Mouse (Mus musculus): ENCODE results near the gene Syne1. TPM values are rescaled to one million over a fixed set of nuclear protein-coding genes. Genes with fewer than 3 reads are reported as not detected.

The Syne1 gene
- 29.8 and 38.2 TPM in 2 replicates for polyA plus RNA-seq (2012; rRNA removed)

DNA sequence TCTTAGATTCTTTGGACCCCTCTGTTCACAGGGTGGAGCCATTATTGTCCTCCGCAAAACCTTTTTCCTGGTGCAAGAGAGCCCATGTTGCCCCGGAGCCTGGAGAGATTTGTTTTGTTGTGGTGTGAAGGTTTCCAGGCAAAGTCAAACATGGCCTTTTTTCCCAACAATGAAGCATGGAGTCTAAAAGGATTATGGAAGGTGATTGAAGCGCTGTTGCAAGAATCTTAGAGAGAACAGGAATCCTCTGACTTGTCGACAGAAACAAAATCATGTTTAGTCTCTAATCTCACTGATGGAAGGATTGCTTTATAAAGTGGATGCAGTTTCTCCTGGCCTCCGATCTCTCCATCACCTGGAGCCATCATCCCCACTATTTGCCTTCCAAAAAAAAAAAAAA is at the start of gene Syne1:
Gene Syne1 (minus strand): TSS at position 101 of the 400 bp plus-strand sequence.
- no peak for DNase-seq (ENCODE audit: low read depth)

DNA sequence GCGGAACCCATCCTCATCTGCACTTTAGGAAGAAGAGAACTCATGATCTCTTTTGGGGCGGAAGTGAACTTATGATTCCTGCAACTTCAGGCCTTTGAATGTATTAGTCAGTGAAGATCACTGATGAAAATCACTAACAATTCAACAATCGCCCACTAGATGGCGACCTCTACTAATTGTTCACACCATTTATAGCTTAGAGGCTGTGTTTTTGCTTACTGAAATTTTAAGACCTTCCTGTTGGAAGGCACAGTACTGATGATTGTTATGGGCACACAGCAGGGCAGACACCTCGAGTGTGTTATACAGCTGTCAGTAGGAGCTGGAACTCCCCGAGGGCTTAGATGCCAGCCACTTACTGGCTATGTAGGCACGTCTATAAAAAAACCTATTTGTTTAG is 48.8 kb upstream of the Syne1 start:
- DNase-seq (ENCODE audit: low read depth), result no peak

DNA sequence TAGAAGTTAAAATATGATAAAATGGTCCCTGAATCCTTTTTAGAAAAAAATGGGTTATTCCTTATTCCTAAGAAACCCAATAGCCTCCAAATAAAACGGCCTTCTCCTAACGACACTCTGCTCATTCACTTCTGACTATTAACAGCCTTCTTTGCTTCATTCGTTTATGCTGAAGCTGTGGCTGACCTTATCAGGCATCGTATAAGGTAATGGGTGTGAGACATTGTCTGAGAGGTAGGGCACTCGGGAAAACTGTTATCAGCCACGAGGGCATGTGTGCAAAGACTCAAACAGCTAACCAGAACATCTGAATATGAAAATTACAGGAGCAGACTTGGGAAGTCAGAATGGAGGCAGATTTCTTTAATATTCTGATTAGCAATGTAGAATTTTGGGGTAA is 45.3 kb upstream of the Syne1 start:
- no peak for DNase-seq (ENCODE audit: low read depth)

DNA sequence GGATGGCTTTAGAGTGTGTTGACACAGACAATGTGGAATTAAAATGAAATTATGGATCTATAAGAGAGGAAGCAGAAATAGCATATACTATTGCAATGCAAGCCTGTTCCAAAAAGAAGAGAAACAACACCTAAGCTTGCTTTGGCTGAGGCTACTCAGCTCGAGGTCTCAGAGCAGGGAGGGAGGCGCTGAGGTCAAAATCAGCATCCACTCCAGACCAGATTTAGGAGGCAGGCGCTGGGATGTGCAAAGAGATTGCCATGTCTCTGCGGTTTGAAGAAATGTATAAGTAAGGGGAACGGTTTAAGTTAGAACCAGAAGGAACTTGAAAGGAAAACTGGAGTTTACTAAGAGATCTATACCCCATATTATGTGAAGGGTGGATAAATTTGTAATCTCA is 43.2 kb upstream of the Syne1 start:
- DNase-seq (ENCODE audit: low read depth), result no peak

DNA sequence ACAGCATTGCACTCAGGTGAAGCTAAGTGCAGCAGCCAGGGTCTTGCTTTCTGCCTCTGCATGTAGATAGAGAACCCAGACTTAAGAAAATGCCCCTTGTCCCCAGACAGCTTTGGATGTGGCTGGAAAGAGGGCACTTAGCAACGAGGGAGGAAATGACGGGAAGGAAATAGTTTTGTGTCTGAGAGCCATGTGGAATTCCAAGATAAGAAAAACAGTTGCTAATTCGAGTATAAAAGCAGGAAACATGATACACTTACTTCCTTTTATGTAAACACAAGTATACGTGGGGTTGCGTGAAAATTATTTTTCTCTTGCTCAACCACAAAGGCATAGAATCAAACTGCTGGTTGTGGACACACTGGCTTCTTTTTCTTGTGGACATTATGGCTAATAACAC is 42.2 kb upstream of the Syne1 start, which contains the start of gene Myct1:
Gene Myct1 (plus strand): TSS at position 312 of the 400 bp plus-strand sequence.
- DNase-seq (ENCODE audit: low read depth), result no peak

DNA sequence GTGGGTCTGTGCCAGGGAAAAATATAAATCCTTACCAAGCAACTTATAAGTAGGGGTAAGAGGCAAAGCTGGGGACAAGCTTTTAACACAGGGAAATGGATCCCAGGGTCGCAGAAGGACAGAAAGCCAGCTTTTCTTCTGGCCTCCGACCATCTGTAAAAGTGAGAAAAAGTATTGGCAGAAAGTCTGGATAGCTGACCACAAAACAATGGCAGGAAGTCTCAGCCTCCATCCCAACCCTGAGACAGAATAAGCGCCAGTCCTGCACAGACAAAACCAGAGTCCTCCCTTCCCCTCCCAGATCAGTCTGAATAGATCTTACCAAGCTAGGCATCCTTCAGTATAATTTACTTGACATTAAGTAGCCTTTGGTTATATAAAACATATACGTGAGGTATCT is 40.7 kb upstream of the Syne1 start:
- DNase-seq (ENCODE audit: low read depth), result no peak

DNA sequence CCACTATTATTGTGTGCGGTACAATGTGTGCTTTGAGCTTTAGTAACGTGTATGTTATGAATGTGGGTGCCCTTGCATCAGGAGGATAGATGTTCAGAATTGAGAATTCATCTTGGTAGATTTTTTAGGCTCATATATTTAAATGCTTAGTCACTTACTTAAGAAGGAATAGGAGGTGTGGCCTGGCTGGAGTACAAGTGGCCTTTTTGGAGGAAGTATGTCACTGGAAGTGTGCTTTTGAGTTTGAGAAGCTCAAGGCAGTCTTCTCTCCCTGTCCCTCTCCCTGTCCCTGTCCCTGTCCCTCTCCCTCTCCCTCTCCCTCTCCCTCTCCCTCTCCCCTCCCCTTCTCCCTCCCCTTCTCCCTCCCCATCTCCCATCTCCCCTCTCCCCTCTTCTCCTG is 39.8 kb upstream of the Syne1 start:
- DNase-seq (ENCODE audit: low read depth), result no peak

DNA sequence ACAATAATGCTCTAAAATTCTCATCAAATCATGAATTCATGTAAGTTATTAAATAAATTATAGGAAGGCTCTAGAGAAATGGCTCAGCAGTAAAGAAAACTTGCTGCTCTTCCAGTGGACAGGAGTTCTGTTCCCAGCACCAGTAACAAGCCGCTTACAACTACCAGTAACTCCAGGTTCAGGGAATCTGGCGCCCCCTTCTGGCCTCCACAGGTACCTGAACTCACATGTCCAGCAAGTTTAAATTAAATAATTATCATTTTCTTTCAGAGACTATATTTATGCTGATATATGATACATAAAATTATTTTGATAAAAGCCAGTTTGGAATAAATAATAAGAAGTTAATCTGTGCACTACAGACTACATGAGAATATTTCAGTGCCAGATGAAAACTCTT is 22.0 kb upstream of the Syne1 start:
- no peak for DNase-seq (ENCODE audit: low read depth)

DNA sequence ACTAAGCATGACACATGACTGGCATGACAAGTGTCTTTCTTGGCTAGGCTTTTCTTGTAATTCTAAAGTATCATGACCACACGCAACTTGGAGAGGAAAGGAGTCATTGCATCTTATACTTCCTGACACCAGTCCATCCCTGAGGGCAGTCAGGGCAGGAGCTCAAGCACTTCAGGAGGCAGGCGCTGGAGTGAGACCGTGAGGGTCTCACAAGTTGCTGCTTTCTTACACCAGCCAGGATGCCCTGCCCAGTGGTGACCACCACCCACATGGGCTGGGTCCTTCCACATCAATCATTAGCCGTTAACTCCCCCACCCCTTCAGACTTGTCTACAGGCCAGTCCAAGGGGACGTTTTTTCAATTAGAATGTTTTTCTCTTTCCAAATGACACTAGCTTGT is 20.1 kb upstream of the Syne1 start:
- DNase-seq (ENCODE audit: low read depth), result no peak

DNA sequence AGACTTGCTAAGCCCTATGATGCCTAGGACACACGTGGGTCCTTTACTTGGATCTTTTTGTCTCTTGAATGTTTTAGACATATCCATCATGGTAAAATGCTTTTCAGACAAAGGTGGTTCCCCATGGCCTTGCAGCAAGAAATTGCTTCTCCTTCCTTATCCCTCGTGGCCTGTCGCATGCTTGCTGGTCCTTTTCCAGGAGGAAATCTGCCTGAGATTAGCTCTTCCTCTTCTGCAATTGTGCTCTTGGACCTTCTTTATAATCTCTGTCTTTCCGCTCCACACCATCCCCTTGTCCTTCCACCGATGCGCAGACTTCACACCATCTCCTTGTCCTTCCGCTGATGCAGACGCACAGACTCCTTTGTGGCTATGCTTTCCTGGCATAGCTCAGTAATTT is 18.8 kb upstream of the Syne1 start:
- no peak for DNase-seq (ENCODE audit: low read depth)

DNA sequence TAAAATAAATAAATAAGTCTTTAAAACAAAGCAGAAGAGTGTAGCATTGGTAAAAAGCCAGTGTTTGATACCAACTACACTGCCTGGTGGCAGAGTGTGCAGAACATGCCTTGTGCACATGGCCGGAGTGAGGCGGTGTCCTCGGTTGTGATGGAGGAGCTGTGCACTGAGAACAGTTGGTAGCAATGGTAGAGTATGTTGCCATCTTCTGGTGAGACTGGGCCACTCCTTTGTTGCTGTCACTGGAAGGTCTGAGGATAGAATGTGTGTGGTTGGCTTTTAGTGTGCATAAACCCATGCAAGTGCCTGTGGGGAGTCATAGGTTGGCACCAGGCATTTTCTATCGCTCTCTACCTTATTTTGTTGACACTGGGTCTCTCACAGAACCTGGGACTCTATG is 17.7 kb upstream of the Syne1 start:
- no peak for DNase-seq (ENCODE audit: low read depth)

DNA sequence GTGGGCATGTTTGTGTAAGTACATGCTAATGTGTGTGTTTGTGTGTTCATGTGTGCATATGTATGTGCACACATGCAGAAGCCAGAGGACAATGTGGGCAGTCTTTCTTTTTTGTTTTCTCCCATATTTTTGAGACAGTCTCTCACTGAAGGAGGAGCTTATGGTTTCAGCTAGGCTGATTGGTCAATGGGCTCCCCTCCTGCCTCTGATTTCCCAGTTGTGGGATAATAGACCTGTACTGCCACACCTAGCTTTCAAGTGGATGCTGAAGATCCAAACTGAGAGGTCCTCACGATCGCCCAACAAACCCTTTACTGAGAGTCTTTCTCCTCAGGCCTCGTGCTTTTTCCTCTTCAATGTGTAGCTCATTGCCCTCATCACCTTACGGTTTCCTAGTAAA is 10.4 kb upstream of the Syne1 start:
- no peak for DNase-seq (ENCODE audit: low read depth)

DNA sequence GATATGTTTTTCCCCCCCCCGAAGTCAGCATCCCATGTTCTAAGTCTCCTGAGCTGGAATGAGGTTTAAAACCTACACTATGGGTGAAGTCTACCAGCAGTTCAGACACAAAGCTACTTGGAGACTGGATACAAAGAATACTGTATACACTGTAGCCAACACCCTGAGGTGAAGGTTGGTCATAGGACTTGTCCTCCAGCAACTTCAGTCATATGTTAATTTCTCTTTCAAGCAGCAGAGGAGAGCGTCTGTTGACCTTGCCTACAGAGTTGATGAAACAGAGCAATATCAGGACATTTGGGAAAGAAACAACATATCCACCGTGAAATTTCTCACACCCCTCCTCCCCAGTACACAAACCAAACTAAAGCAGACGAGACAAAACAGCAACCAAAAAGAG is 9.2 kb upstream of the Syne1 start:
- no peak for DNase-seq (ENCODE audit: low read depth)

DNA sequence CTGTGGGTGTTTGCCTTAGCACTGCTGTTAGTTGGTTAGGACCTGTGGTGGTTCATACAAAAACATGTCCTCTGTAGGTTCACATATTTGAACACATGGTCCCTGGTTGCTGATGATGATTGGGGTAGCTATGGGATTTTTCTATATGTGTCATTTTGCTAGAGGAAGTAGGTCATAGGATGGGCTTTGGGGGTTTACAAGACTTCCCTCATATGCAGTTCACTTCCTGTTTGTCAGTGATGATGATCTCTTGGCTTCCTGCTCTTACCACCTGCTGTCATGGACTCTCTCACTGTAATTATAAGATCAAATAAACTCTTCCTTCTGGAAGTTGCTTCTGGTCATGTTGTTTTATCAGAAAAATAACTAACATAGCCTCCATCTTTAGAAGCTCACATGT is 7.5 kb upstream of the Syne1 start:
- no peak for DNase-seq (ENCODE audit: low read depth)

DNA sequence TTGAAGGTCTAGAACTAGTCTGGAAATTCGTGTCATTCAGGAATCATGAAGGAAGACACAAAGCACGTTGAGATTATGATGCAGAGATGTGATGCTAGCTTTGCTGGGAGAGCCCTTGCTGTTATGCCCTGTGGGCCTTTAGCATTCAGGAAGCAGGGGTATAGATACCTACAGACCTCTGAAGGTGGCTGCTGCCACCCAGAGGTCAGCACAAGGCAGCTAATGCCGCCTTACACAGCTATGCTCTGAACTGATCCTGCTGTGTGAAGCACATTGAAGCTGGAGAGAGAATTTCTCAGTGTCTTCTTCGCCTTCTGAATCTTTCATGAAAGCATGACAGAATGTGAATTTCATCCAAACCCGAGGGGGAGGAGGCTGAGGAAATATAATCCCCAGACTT is 3.7 kb upstream of the Syne1 start:
- DNase-seq (ENCODE audit: low read depth), result no peak

DNA sequence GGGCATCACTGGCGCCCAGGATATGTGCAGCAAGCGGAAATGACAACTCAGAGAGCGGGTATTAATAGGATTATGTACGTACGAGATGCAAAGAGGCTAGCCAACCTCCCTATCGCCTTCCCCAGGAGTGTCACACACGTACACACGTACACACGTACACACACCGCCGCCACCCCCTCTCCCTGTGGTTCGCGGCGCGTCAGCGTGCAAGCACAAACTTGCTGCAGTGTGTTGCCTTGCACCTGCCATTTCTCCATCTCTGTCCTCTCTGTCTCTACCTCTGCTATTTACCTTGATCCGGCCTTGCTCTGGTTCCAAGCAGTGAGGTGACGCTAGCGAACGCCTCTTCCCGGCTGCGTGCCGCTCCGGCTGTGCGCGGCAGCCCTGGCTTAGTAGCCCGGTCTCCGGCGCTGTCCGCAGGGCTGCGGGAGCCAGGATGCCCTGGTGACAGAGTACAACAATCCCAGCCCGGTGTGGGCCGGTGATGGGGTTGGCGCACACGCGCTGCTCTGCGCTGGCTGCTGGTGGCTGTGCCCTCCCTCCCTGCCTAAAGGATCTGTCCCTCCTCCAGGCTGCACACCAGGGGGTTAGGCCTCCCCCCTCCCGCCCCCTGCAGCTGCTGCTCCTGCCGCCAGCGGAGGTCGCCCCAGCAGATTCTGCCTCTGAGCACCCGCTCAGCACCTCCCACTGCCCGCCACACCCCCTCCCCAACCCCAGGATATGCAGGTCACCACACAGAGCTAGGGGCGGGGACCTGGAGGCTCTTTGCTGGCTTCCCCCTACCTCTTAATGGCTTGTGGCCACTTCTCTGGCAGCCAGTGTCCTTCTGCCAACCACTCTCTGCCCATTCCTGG is 887 bp downstream of the Syne1 start:
- DNase-seq (ENCODE audit: low read depth), result no peak

DNA sequence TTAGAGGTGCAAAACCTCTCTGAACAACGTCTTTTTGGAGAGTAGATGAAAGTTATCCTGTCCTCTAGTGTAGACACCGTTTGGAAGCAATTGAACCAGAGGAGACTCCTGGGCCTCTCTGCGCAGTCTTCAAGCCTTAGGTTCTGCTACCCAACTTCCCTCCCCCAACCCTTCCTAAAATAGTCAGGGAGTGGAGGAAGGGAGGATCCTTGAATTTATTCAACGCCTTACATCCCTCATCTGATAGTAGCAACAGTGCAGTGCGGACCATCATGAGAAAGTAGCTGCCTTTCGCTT is 1.5 kb downstream of the Syne1 start:
- DNase-seq (ENCODE audit: low read depth), result no peak

DNA sequence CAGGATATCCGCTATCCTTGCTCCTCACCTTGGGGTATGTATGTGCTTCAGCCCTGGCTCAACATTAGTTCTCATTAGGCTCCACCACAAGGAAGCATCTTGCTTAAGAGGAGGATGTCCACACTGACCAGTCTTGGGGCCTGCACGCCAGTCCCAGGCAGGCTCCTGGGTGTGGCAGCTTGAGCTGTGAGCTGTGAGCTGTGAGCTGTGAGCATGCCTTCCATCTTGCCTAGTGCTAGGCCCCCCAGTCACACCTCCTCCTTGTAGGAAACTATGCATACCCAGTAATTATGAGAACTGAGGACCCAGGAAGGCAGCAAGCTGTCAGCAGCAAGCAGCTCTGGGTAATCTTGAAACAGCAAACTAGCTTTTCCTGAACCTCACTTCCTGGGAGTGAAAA is 2.6 kb downstream of the Syne1 start:
- no peak for DNase-seq (ENCODE audit: low read depth)

DNA sequence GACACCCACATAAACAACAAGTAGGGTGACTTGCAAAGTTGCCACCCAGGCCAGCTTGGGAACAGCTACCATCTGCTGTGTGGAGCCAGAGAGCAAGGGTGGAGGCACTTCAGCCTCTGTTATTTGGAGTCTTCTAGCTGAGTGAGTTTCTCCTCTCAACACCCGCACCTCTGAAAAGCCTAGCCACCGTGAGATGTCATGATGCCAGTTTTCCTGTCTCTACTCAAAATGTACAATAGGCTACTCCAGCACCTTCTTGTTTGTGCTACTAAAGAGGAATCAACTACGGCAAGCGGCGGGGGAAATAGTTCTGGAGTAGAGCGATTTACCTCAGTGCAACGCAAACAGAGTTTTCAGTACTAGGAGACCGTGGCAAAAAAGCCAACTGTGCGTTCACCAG is 3.5 kb downstream of the Syne1 start:
- DNase-seq (ENCODE audit: low read depth), result no peak

DNA sequence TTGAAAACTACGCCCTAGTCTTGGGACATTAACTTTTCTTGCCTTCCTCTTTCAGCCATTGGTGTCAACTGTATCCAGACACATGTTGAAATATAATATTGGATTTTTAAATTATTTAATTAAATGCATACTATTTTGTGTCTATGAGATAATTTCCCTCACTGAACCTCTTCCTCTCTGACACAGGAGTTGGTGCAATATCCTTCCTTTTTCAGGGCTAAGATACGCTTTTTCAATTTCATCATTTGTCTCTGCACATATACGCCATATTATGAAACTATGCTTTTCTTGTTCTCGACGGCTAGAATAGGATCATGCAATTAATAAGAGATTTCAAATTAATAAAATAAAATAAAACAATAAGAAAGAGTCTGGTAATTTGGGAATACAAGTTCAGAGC is 4.9 kb downstream of the Syne1 start:
- no peak for DNase-seq (ENCODE audit: low read depth)

DNA sequence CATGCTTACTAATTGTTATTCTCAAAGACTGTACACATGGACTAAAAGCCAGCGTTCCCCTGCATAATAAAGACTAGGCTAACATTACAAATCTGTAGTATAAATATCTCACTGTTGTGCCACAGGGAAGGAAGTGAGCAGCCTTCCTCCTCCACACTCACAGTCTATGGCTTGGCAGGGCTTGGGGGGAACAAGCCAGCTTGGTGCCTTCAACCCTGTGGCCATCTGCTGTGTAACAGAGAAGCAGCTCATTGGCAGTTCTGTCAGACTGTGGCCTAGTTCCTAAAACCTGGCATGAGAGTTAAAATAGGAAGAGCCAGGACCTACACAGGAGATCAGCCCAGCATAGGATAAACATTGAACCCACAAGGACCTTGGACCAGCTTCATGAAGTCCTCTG is 23.0 kb downstream of the Syne1 start:
- DNase-seq (ENCODE audit: low read depth), result no peak

DNA sequence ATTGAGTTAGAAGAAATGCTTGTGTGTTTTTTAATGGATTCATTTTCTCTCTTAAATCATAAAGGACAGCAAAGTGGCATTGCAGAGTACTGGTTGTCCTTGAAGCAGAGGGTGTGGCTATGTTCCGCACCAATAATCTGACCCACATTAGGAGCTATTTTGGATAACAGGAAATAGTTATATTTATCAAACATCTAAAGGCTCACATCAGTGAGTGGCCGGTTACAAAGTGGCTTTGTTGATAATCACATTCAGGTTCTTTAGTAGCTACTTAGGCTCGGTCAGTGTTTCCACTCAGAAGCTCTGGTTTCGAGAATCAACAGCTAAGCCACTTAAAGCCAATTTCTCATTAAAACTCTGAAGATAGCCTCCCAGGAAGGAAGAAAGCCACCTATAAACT is 23.6 kb downstream of the Syne1 start:
- DNase-seq (ENCODE audit: low read depth), result no peak

DNA sequence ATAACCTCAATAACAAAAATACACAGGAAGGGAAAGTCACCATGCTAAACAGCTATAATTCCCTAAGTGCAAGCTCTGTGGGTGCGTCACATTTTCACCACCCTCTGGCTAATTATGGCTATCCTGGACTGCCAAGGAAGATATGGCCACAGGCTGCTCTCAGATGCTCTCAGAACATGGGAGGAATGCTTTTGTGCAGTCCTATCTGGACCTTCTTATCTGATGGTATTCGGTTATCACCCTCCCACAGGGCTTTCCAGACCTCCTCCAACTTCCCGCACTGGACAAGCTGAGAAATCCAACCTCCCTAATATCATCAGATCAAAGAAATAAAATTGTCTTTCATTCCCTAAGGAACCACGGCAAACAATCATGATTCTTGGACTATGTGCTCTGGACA is 28.4 kb downstream of the Syne1 start:
- DNase-seq (ENCODE audit: low read depth), result no peak

DNA sequence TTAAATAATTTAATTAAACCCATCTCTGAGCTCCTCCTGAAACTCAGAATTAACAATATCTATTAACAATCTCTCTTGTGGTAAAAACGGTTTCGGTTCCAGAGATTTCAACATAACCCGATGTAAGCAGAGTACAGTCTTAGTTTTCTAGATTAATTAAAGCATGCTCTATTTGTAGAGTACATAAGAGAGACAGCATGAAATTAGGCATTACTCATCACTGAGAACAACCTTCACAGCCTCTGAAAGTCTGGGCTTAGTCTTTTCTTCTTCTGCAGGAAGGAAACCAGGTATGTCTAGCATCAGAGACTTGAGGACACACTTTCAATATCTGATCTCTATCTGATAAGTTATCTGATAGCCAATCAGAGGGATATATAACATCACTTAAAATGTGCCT is 29.0 kb downstream of the Syne1 start:
- no peak for DNase-seq (ENCODE audit: low read depth)

All from gonadal fat pad, adult 2 months (tissue).